Mouse (Mus musculus): ENCODE measurements around the gene Hnrnpl.

Gene Hnrnpl

GRCm38 (mm10) chr7:28808221-28808941 is at the start of gene Hnrnpl:
Hnrnpl (plus strand) TSS chr7:28808541.
- no peak for DNase-seq (ENCODE audit: low spot score)

GRCm38 (mm10) chr7:28758623-28759022 is 49.7 kb upstream of the Hnrnpl start:
- DNase-seq (ENCODE audit: low spot score), result no peak

GRCm38 (mm10) chr7:28761907-28762306 is 46.4 kb upstream of the Hnrnpl start:
- DNase-seq (ENCODE audit: low spot score), result no peak

GRCm38 (mm10) chr7:28765211-28765610 is 43.1 kb upstream of the Hnrnpl start:
- DNase-seq (ENCODE audit: low spot score), result no peak

- peak; percentile 100 for DNase-seq (ENCODE audit: low spot score)
Observed at GRCm38 (mm10) chr7:28766173-28766879, 42.0 kb upstream of the Hnrnpl start, which contains the start of gene Sirt2. Sirt2 (plus strand) TSS chr7:28766735.

- no peak for DNase-seq (ENCODE audit: low spot score)
Observed at GRCm38 (mm10) chr7:28766910-28767309, 41.4 kb upstream of the Hnrnpl start.

- no peak for DNase-seq (ENCODE audit: low spot score)
Observed at GRCm38 (mm10) chr7:28767462-28767965, 40.8 kb upstream of the Hnrnpl start, which contains the start of gene Nfkbib. Nfkbib (minus strand) TSS chr7:28767512.

GRCm38 (mm10) chr7:28769414-28769958 is 38.9 kb upstream of the Hnrnpl start:
- no peak for DNase-seq (ENCODE audit: low spot score)

- no peak for DNase-seq (ENCODE audit: low spot score)
Observed at GRCm38 (mm10) chr7:28770309-28770708, 38.0 kb upstream of the Hnrnpl start.

GRCm38 (mm10) chr7:28771867-28772266 is 36.5 kb upstream of the Hnrnpl start:
- DNase-seq (ENCODE audit: low spot score), result no peak

- no peak for DNase-seq (ENCODE audit: low spot score)
Observed at GRCm38 (mm10) chr7:28773163-28773562, 35.2 kb upstream of the Hnrnpl start.

- no peak for DNase-seq (ENCODE audit: low spot score)
Observed at GRCm38 (mm10) chr7:28774164-28774563, 34.2 kb upstream of the Hnrnpl start.

GRCm38 (mm10) chr7:28775129-28775528 is 33.2 kb upstream of the Hnrnpl start:
- DNase-seq (ENCODE audit: low spot score), result no peak

GRCm38 (mm10) chr7:28778825-28779224 is 29.5 kb upstream of the Hnrnpl start:
- no peak for DNase-seq (ENCODE audit: low spot score)

GRCm38 (mm10) chr7:28780067-28780658 is 28.2 kb upstream of the Hnrnpl start:
- peak; percentile 95 for DNase-seq (ENCODE audit: low spot score)

GRCm38 (mm10) chr7:28780857-28781256 is 27.5 kb upstream of the Hnrnpl start:
- no peak for DNase-seq (ENCODE audit: low spot score)

- no peak for DNase-seq (ENCODE audit: low spot score)
Observed at GRCm38 (mm10) chr7:28781261-28781663, 27.1 kb upstream of the Hnrnpl start.

GRCm38 (mm10) chr7:28785161-28785560 is 23.2 kb upstream of the Hnrnpl start:
- DNase-seq (ENCODE audit: low spot score), result no peak

GRCm38 (mm10) chr7:28787884-28788283 is 20.5 kb upstream of the Hnrnpl start:
- no peak for DNase-seq (ENCODE audit: low spot score)

- no peak for DNase-seq (ENCODE audit: low spot score)
Observed at GRCm38 (mm10) chr7:28788307-28789195, 19.8 kb upstream of the Hnrnpl start, which contains the start of gene Rinl. Rinl (plus strand) TSS chr7:28788969.

- DNase-seq (ENCODE audit: low spot score), result no peak
Observed at GRCm38 (mm10) chr7:28789235-28789634, 19.1 kb upstream of the Hnrnpl start.

Data from layer of hippocampus, adult 11-12 months (tissue).